Mouse (Mus musculus) intestine, embryonic 14.5 days (tissue): ENCODE data around the gene Chst4. TPM values are rescaled to one million over a fixed set of nuclear protein-coding genes. Genes with fewer than 3 reads are reported as not detected.

Source experiments
- ATAC-seq: fragments of 200-750 bp; cut with Nextera tagmentation; replicated peaks from 2 replicates; pipeline ENCODE4 v1.8.0; 2017; ENCODE audit warnings: low read depth, moderate number of reproducible peaks, moderate TSS enrichment, moderate library complexity; ENCODE audit not compliant: low FRiP score, low TSS enrichment
- DNase-seq: peaks from one replicate; pipeline ENCODE4 v3.0.0-alpha.2; 2018; ENCODE audit warnings: low spot score
- H3K27ac ChIP-seq: fragments of 300-500 bp; sonication (generic); 2 replicates; pipeline ENCODE4 v1.5.1; 2014; ENCODE audit warnings: low read depth, mild to moderate bottlenecking, control low read depth
- H3K27me3 ChIP-seq: fragments of 300-500 bp; sonication (generic); replicated peaks from 2 replicates; pipeline ENCODE4 v1.6.1; 2014; ENCODE audit warnings: low read length, control low read depth; ENCODE audit not compliant: control insufficient read depth, insufficient read depth
- H3K36me3 ChIP-seq: fragments of 300-500 bp; sonication (generic); 2 replicates; pipeline ENCODE4 v1.6.1; 2014; ENCODE audit warnings: low read length, control low read depth; ENCODE audit not compliant: control insufficient read depth, insufficient read depth
- H3K4me1 ChIP-seq: fragments of 300-500 bp; sonication (generic); replicated peaks from 2 replicates; pipeline ENCODE4 v1.6.1; 2014; ENCODE audit warnings: low read length, control low read depth, mixed read lengths; ENCODE audit not compliant: control insufficient read depth, insufficient read depth
- H3K4me2 ChIP-seq: fragments of 300-500 bp; sonication (generic); 2 replicates; pipeline ENCODE4 v1.6.1; 2014; ENCODE audit warnings: low read length
- H3K4me3 ChIP-seq: fragments of 300-500 bp; sonication (generic); 2 replicates; pipeline ENCODE4 v1.5.1; 2014; ENCODE audit warnings: low read depth, low read length, control low read depth, mixed read lengths
- H3K9ac ChIP-seq: fragments of 300-500 bp; sonication (generic); 2 replicates; pipeline ENCODE4 v1.6.1; 2014; ENCODE audit warnings: mild to moderate bottlenecking, low read length
- H3K9me3 ChIP-seq: fragments of 300-500 bp; sonication (generic); 2 replicates; pipeline ENCODE4 v1.6.1; 2016; ENCODE audit warnings: low read length, control low read depth; ENCODE audit not compliant: control insufficient read depth
- WGBS: fragments of 180-500 bp; shearing (Covaris S2); extraction: QIAGEN DNeasy Blood & Tissue Kit; methylation state at CpG from one replicate; pipeline ENCODE4 v1.1.7; 2014; 5-methylcytosine and 5-hydroxymethylcytosine counted together
- polyA plus RNA-seq: library from polyadenylated mRNA; unstranded; fragments of >200 nt; fragmentation: Nextera tagmentation; extraction: Ambion mirVana; gene quantifications from 2 replicates; pipeline ENCODE4 v1.2.1, GENCODE M21; 2014

The Chst4 gene
- polyA plus RNA-seq, 1 experiment from 2014 or later: 1.8 TPM

DNA sequence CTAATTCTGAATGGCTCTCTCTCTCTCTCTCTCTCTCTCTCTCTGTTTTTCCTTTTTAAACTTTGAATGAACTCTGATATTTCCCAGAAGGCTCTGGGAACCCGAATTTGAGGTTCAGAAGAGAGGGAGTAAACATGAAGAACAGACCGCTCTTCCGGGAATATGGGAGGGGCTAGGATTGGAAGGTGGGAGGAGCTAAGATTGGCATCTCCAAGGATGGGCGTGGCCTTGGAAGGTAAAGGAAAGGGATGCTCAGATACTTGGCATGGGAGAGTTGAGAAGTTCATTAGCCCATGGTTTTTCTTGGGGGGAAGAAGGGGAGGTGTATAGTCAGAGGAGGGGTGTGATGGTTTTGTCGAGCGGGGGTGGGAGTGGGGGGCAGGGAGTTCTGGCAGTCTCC lies 17.5 kb downstream of the Chst4 start:
- no peak for DNase-seq
- no peak overlapping the region for H3K4me2 ChIP-seq

DNA sequence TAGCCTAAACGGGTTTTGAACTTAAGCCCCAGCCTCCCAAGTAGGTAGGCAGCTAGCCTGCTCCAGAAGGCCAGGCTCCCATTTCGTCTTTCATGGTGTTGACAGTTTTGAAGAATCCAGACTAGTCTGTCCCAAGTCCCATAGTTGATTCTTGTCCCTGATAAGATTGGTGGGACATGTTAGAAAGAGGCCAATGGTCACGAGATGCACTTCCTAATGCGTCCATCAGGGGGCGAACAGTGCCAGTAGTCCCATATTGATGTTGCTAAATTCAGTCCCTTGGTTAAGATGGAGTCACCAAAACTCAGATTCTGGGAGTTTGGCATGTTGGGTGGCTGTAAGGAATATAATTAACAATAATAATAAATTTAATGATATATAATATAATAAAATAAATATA lies 28.7 kb downstream of the Chst4 start:
- Histone ChIP-seq H3K4me1 (no peaks in the 10 kb centered on the region), H3K9me3 (no peaks in the 10 kb centered on the region), H3K9ac (no peak overlapping the region), H3K4me3 (no peak overlapping the region), H3K4me2 (no peak overlapping the region), H3K36me3 (no peaks in the 10 kb centered on the region), H3K27ac (no peak overlapping the region), H3K27me3 (no peaks in the 10 kb centered on the region)
- WGBS: 34% methylated on average over 5 of the region's 5 CpGs
- DNase-seq (peak; percentile 67), ATAC-seq (no peak)

More for the DNA sequence above, 17.5 kb downstream of the Chst4 start:
- no peaks in the 10 kb centered on the region for H3K4me1 ChIP-seq
- H3K4me3 ChIP-seq: no peak overlapping the region
- no peaks in the 10 kb centered on the region for H3K36me3 ChIP-seq
- no peaks in the 10 kb centered on the region for H3K27me3 ChIP-seq
- WGBS: 45% methylated on average over 6 of the region's 6 CpGs
- no peak; the same call in 1 of the 2 replicates for ATAC-seq
- no peaks in the 10 kb centered on the region for H3K9me3 ChIP-seq
- no peak overlapping the region for H3K9ac ChIP-seq
- no peak overlapping the region for H3K27ac ChIP-seq

DNA sequence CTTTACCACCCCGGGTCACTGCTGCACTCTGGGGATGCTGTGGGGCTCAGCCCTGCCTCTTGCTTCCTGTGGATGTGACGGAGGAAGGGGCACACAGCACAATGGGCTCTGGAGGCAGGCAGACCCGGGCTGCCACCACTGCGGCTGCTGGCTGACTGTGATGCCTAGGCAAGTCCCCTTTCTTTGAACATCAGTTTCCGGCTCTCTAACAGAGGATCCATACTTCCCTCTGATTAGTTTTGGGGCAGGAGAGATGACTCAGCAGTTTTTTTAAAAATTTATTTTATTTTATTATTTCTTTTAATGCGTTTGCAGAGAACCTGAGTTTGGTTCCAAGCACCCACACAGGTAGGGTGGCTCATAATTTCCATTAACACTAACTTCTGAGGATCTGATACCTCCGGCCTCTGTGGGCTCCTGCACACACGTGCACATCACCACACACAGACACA lies 30.5 kb downstream of the Chst4 start:
- H3K27ac ChIP-seq: no peak overlapping the region
- ATAC-seq: no peak
- no peaks in the 10 kb centered on the region for H3K4me1 ChIP-seq
- H3K4me2 ChIP-seq: no peak overlapping the region
- no peaks in the 10 kb centered on the region for H3K27me3 ChIP-seq
- 72% methylated on average over 8 of the region's 8 CpGs for WGBS
- no peak overlapping the region for H3K4me3 ChIP-seq
- H3K9ac ChIP-seq: no peak overlapping the region
- no peaks in the 10 kb centered on the region for H3K9me3 ChIP-seq
- no peak for DNase-seq
- H3K36me3 ChIP-seq: no peaks in the 10 kb centered on the region

DNA sequence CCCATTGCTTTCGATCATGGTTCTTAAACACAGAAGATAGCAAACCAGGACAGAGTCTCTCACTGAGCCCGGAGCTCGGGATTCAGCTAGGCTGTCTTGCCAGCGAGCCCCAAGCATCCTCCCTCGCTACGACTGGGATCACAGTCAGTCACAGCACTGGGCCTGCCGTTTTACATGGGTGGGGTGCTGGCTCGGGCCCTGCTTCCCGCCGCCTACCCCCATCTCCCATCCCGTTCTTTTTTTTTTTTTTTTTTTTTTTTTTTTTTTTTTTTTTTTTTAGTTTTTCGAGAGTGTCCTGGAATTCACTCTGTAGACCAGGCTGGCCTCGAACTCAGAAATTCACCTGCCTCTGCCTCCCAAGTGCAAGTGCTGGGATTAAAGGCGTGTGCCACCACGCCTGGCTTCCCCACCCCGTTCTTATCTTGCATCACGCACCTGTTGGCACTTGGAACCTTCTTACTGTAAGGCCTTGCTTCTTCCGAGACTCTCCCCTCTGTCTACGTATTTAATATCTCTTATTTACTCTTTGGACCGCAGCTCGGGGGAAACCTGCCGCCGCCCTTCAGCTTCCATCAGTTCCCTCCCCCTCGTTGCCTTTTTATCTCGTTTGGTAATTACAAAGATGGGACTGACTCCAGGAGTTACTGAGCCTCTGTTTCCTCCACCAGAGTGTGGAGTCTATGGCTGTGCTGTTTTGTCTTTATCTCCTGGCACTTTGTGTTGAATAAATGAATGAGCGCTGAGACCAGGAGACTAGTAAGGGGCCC lies 31.1 kb downstream of the Chst4 start:
- WGBS: 80% methylated on average over 26 of the region's 26 CpGs
- DNase-seq (no peak), ATAC-seq (no peak)
- Histone ChIP-seq H3K4me2 (no peak overlapping the region), H3K4me3 (no peak overlapping the region), H3K9ac (no peak overlapping the region), H3K9me3 (no peaks in the 10 kb centered on the region), H3K36me3 (no peaks in the 10 kb centered on the region), H3K27me3 (no peaks in the 10 kb centered on the region), H3K4me1 (no peaks in the 10 kb centered on the region), H3K27ac (no peak overlapping the region)

DNA sequence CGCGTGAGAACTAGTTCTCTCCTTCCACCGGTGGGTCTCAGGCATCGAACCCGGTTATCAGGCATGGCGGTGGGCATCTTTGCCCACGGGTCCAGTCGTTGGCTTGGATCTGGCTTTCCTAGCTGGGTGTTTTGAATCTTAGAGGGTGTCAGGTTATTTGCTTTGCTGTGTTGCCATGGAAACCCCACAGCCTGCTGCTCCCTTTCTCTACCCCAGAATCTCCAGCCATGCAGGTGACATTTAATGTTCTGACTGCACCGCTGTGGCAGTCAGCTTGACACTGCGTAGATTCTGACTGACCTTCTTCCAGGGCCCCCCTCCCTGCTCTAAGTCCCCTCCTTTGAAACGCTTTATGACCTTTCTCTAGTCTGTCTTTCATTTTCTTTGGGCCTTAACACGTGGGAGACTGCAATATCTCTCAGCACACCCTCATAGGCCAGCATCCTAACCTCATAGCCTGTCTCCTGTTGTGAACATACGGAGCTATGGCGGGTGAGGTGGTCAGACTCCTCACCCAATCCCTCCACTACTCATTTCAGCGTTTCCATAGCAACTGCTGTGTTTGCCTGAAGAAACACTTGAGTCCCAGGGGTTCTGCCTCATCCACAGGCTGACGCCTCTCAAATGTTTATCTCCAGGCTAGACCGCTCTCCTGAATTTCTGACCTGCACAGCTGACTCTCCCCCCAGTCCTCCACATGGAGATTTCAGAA lies 33.1 kb downstream of the Chst4 start:
- Histone ChIP-seq H3K9me3 (no peaks in the 10 kb centered on the region), H3K4me3 (no peak overlapping the region), H3K27me3 (no peaks in the 10 kb centered on the region), H3K4me2 (no peak overlapping the region), H3K27ac (no peak overlapping the region), H3K4me1 (no peaks in the 10 kb centered on the region), H3K36me3 (no peaks in the 10 kb centered on the region), H3K9ac (no peak overlapping the region)
- 63% methylated on average over 17 of the region's 17 CpGs for WGBS
- DNase-seq: no peak
- ATAC-seq: no peak

DNA sequence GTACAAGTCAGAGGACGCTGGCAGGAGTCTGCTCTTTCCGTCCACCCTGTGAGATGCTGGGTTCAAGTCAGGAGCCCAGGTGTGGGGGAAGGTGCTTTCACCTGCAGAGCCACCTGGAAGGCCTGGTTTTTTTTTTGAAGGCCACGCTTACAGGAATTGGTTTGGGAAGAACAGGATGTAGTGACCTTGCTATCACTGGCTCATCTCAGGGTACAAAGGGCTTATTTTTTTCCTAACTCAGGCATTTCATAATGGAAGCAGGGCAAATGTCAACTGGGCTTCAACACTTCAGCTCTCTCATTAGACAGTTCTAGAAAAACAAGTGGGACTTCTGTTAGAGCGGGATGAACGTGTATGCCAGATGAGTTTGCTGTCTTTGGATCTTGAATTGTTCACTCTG lies 35.2 kb downstream of the Chst4 start:
- DNase-seq (no peak), ATAC-seq (no peak)
- no peaks in the 10 kb centered on the region for H3K4me1 ChIP-seq
- no peak overlapping the region for H3K9ac ChIP-seq
- no peaks in the 10 kb centered on the region for H3K27me3 ChIP-seq
- no peak overlapping the region for H3K4me2 ChIP-seq
- WGBS: 70% methylated on average over 5 of the region's 5 CpGs
- no peaks in the 10 kb centered on the region for H3K9me3 ChIP-seq
- H3K36me3 ChIP-seq: no peaks in the 10 kb centered on the region
- H3K27ac ChIP-seq: no peak overlapping the region
- H3K4me3 ChIP-seq: no peak overlapping the region

DNA sequence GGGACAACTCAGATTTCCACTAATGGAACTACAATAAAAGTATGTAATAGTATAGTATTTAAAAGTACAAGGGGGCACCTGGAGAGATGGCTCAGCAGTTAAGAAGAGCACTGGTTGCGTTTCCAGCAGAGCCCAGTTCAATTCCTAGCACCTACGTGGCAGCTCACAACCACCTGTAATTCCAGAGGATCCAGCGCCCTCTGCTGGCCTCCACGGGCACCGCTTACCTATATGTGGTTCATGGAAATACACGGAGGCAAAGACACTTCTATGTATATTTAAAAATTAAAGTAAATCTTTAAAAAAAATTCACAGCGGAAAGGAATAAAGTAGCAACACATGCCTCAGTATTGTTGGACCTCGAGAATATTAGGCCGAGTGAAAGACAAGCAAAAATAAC lies 36.6 kb downstream of the Chst4 start:
- Histone ChIP-seq H3K36me3 (no peaks in the 10 kb centered on the region), H3K27ac (no peak overlapping the region), H3K9me3 (no peaks in the 10 kb centered on the region), H3K4me3 (no peak overlapping the region), H3K4me2 (no peak overlapping the region), H3K27me3 (no peaks in the 10 kb centered on the region), H3K9ac (no peak overlapping the region), H3K4me1 (no peaks in the 10 kb centered on the region)
- DNase-seq (no peak), ATAC-seq (no peak)
- WGBS: 44% methylated on average over 9 of the region's 9 CpGs

DNA sequence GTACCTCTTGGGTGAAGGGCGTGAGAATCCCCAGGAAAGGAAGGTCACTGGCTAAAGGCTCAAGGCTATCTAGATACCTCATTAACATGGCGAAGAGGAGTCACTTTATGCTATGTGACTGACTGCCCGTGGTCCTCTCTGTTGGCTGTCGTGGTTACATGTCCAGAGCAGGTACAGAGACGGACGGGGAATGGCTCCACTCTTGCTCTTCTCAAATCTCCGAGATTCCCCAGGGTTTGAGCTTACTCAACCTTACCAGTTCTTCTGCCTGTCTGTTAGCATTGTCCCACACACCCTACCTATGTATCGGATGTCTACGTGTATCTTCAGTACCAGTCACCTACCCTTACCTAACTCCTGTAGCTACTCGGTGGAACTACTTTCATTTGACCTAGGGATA lies 39.6 kb downstream of the Chst4 start:
- H3K4me3 ChIP-seq: no peak overlapping the region
- no peak overlapping the region for H3K27ac ChIP-seq
- WGBS: 86% methylated on average over 10 of the region's 10 CpGs
- no peaks in the 10 kb centered on the region for H3K36me3 ChIP-seq
- H3K4me1 ChIP-seq: no peaks in the 10 kb centered on the region
- no peak overlapping the region for H3K4me2 ChIP-seq
- no peak for ATAC-seq
- no peaks in the 10 kb centered on the region for H3K27me3 ChIP-seq
- no peaks in the 10 kb centered on the region for H3K9me3 ChIP-seq
- no peak overlapping the region for H3K9ac ChIP-seq
- DNase-seq: no peak

DNA sequence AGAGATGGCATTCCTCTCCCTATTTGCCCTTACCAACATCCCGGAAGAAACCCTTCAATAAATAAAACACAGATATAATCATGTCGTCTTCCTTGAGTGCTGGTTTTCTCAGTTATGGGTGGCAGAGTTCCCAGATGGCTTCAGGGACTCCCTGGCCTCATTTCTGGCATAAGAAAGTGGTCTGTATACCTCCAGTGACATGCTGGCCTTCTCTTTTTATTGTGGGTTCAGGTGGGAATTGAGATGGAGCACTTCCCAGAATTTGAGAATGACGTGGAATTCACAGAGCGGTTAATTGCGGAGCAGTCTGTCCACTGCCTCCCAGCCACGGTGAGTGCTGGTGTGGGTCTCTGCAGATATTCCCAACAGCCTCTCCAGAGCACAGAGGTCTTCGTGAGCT lies 41.5 kb downstream of the Chst4 start:
- WGBS: 75% methylated on average over 7 of the region's 7 CpGs
- no peak overlapping the region for H3K27ac ChIP-seq
- DNase-seq (no peak), ATAC-seq (no peak)
- no peak overlapping the region for H3K4me3 ChIP-seq
- no peaks in the 10 kb centered on the region for H3K27me3 ChIP-seq
- no peak overlapping the region for H3K4me2 ChIP-seq
- H3K9ac ChIP-seq: no peak overlapping the region
- H3K9me3 ChIP-seq: no peaks in the 10 kb centered on the region
- no peaks in the 10 kb centered on the region for H3K4me1 ChIP-seq
- no peaks in the 10 kb centered on the region for H3K36me3 ChIP-seq
